Mouse (Mus musculus): ENCODE data around the gene Prox2. TPM values are rescaled to one million over a fixed set of nuclear protein-coding genes. Genes with fewer than 3 reads are reported as not detected.

The Prox2 gene
- total RNA-seq, 2 experiments from 2014 or later = 1.1 to 2.2 TPM

GRCm38 (mm10) chr12:85101001-85101400 is 9.6 kb downstream of the Prox2 start:
- intact Hi-C loops (cut with DNase I) = no loop called here
- no peak for DNase-seq

GRCm38 (mm10) chr12:85095859-85096258 is 14.7 kb downstream of the Prox2 start:
- intact Hi-C loops (cut with DNase I) = no loop called here

GRCm38 (mm10) chr12:85095146-85095545 is 15.4 kb downstream of the Prox2 start:
- no peak for DNase-seq
- intact Hi-C loops (cut with DNase I) = no loop called here

More at GRCm38 (mm10) chr12:85095859-85096258, 14.7 kb downstream of the Prox2 start:
- DNase-seq = no peak

GRCm38 (mm10) chr12:85094706-85095105 is 15.9 kb downstream of the Prox2 start:
- intact Hi-C loops (cut with DNase I) = loop anchor here (5.0 kb wide), 1 partner anchor 213 kb away; no protein-coding TSS in a partner anchor

GRCm38 (mm10) chr12:85094010-85094409 is 16.5 kb downstream of the Prox2 start:
- intact Hi-C loops (cut with DNase I) = loop anchor here (5.0 kb wide), 1 partner anchor 213 kb away; no protein-coding TSS in a partner anchor
- DNase-seq = peak; percentile 46 to 49

More at GRCm38 (mm10) chr12:85094706-85095105, 15.9 kb downstream of the Prox2 start:
- peak; percentile 50 to 59 for DNase-seq

- DNase-seq = peak in 1 of 2 experiments; percentile 65
- intact Hi-C loops (cut with DNase I) = loop anchor here (5.0 kb wide), 1 partner anchor 215 kb away; no protein-coding TSS in a partner anchor
Observed at GRCm38 (mm10) chr12:85092214-85092613, 18.3 kb downstream of the Prox2 start.

- DNase-seq = no peak
- intact Hi-C loops (cut with DNase I) = loop anchor here (5.0 kb wide), 1 partner anchor 216 kb away; no protein-coding TSS in a partner anchor
Observed at GRCm38 (mm10) chr12:85091190-85091589, 19.4 kb downstream of the Prox2 start.

GRCm38 (mm10) chr12:85087845-85088244 is 22.7 kb downstream of the Prox2 start:
- DNase-seq = no peak
- intact Hi-C loops (cut with DNase I) = no loop called here

GRCm38 (mm10) chr12:85084941-85085340 is 25.6 kb downstream of the Prox2 start:
- no peak for DNase-seq
- intact Hi-C loops (cut with DNase I) = no loop called here

GRCm38 (mm10) chr12:85084257-85084656 is 26.3 kb downstream of the Prox2 start:
- DNase-seq = no peak
- intact Hi-C loops (cut with DNase I) = no loop called here

- no peak for DNase-seq
Observed at GRCm38 (mm10) chr12:85077100-85077499, 33.5 kb downstream of the Prox2 start.

GRCm38 (mm10) chr12:85071043-85071442 is 39.5 kb downstream of the Prox2 start:
- intact Hi-C loops (cut with DNase I) = no loop called here
- no peak for DNase-seq

More at GRCm38 (mm10) chr12:85077100-85077499, 33.5 kb downstream of the Prox2 start:
- intact Hi-C loops (cut with DNase I) = no loop called here

- intact Hi-C loops (cut with DNase I) = no loop called here
Observed at GRCm38 (mm10) chr12:85051218-85051617, 59.3 kb downstream of the Prox2 start.

More at GRCm38 (mm10) chr12:85051218-85051617, 59.3 kb downstream of the Prox2 start:
- DNase-seq = no peak

Other genes starting within 250 kb of the Prox2 start
- 1 to 10 TPM in 1 of 2 experiments, under 1 TPM in 1; 0.48 to 1.5 TPM for gene Ltbp2, start 234.2 kb downstream of the Prox2 start, total RNA-seq (2021)
- gene Fcf1, start 139.9 kb downstream of the Prox2 start, total RNA-seq (2021) = 10 to 100 TPM; 25.0 to 28.1 TPM
- 10 to 100 TPM; 19.7 to 26.1 TPM for gene Arel1, start 139.9 kb downstream of the Prox2 start, total RNA-seq (2021)
- 10 to 100 TPM; 14.7 to 15.6 TPM for gene Ylpm1, start 114.4 kb downstream of the Prox2 start, total RNA-seq (2021)
- gene Dlst, start 74 bp upstream of the Prox2 start, total RNA-seq (2021) = 100 to 1,000 TPM; 286 to 336 TPM
- 1 to 10 TPM in 1 of 2 experiments, under 1 TPM in 1; 0.64 to 1.1 TPM for gene Rps6kl1, start 40.5 kb upstream of the Prox2 start, total RNA-seq (2021)
- gene Pgf, start 67.0 kb upstream of the Prox2 start, total RNA-seq (2021) = 1 to 10 TPM; 1.2 to 1.9 TPM
- 10 to 100 TPM; 51.0 to 54.7 TPM for gene Eif2b2, start 108.7 kb upstream of the Prox2 start, total RNA-seq (2021)
- 1 to 10 TPM; 6.5 to 7.0 TPM for gene Mlh3, start 159.8 kb upstream of the Prox2 start, total RNA-seq (2021)
- gene Acyp1, start 177.7 kb upstream of the Prox2 start, total RNA-seq (2021) = 10 to 100 TPM; 38.0 to 38.6 TPM
- 1 to 10 TPM in 1 of 2 experiments, under 1 TPM in 1; 0.72 to 1.0 TPM for gene Zc2hc1c, start 177.8 kb upstream of the Prox2 start, total RNA-seq (2021)
- 100 to 1,000 TPM in 1 of 2 experiments, 10 to 100 TPM in 1; 86.2 to 105 TPM for gene Nek9, start 228.6 kb upstream of the Prox2 start, total RNA-seq (2021)